Mouse (Mus musculus): Measurements from ENCODE around the gene Arid4b. TPM values are rescaled to one million over a fixed set of nuclear protein-coding genes. Genes with fewer than 3 reads are reported as not detected.

Arid4b gene
- polyA plus RNA-seq, 1 experiment from 2014 or later = 50.0 TPM

- Histone ChIP-seq H3K36me3 (ENCODE audit: control insufficient read depth, insufficient read depth, low read length) (peaks cover 20% of the 10 kb centered on the region), H3K4me2 (ENCODE audit: low read depth, low read length) (peak overlapping the region; percentile 71), H3K27me3 (replicated peaks; ENCODE audit: control insufficient read depth, insufficient read depth, low read length) (no peaks in the 10 kb centered on the region), H3K4me3 (ENCODE audit: low read depth, low read length) (peak overlapping the region; percentile 98), H3K4me1 (ENCODE audit: control insufficient read depth, insufficient read depth, low read length) (peaks cover 14% of the 10 kb centered on the region; the same call in 1 of the 2 replicates), H3K9ac (ENCODE audit: low read depth, low read length) (peak overlapping the region; percentile 98), H3K9me3 (ENCODE audit: control insufficient read depth, low read length) (no peaks in the 10 kb centered on the region), H3K27ac (replicated peaks; ENCODE audit: low read depth, low read length) (peak overlapping the region; percentile 97; the same call in 1 of the 2 replicates)
- no peak for DNase-seq (ENCODE audit: low spot score)
- no peak for ATAC-seq (ENCODE audit: low read depth)
- 9% methylated on average over 9 of the region's 9 CpGs for WGBS
Observed at GRCm38 (mm10) chr13:14065028-14065380, 2.0 kb downstream of the Arid4b start.

- Histone ChIP-seq H3K9ac (ENCODE audit: low read depth, low read length) (no peak overlapping the region), H3K4me2 (ENCODE audit: low read depth, low read length) (no peak overlapping the region), H3K27ac (replicated peaks; ENCODE audit: low read depth, low read length) (no peak overlapping the region), H3K4me3 (ENCODE audit: low read depth, low read length) (no peak overlapping the region), H3K27me3 (replicated peaks; ENCODE audit: control insufficient read depth, insufficient read depth, low read length) (no peaks in the 10 kb centered on the region), H3K4me1 (ENCODE audit: control insufficient read depth, insufficient read depth, low read length) (peaks cover 14% of the 10 kb centered on the region; the same call in 1 of the 2 replicates), H3K9me3 (ENCODE audit: control insufficient read depth, low read length) (no peaks in the 10 kb centered on the region), H3K36me3 (ENCODE audit: control insufficient read depth, insufficient read depth, low read length) (peaks cover 20% of the 10 kb centered on the region)
- ATAC-seq (ENCODE audit: low read depth) (no peak), DNase-seq (ENCODE audit: low spot score) (no peak)
- WGBS = 76% methylated on average over 1 of the region's 1 CpGs
Observed at GRCm38 (mm10) chr13:14065701-14066100, 2.7 kb downstream of the Arid4b start.

- no peak overlapping the region for H3K4me3 ChIP-seq (ENCODE audit: low read depth, low read length)
- no peak overlapping the region for H3K4me2 ChIP-seq (ENCODE audit: low read depth, low read length)
- 0 out of 2 replicates have a peak, but pooled peaks cover 9% of the 10 kb centered on the region for H3K4me1 ChIP-seq (ENCODE audit: control insufficient read depth, insufficient read depth, low read length)
- H3K27me3 ChIP-seq (replicated peaks; ENCODE audit: control insufficient read depth, insufficient read depth, low read length) = no peaks in the 10 kb centered on the region
- ATAC-seq (ENCODE audit: low read depth) = no peak
- peaks cover 20% of the 10 kb centered on the region for H3K36me3 ChIP-seq (ENCODE audit: control insufficient read depth, insufficient read depth, low read length)
- H3K9ac ChIP-seq (ENCODE audit: low read depth, low read length) = no peak overlapping the region
- no peak overlapping the region for H3K27ac ChIP-seq (replicated peaks; ENCODE audit: low read depth, low read length)
- no peak for DNase-seq (ENCODE audit: low spot score)
- H3K9me3 ChIP-seq (ENCODE audit: control insufficient read depth, low read length) = no peaks in the 10 kb centered on the region
Observed at GRCm38 (mm10) chr13:14068035-14068434, 5.0 kb downstream of the Arid4b start.

GRCm38 (mm10) chr13:14069291-14069690 is 6.3 kb downstream of the Arid4b start:
- ATAC-seq (ENCODE audit: low read depth) (no peak), DNase-seq (ENCODE audit: low spot score) (no peak)
- Histone ChIP-seq H3K9ac (ENCODE audit: low read depth, low read length) (no peak overlapping the region), H3K27ac (replicated peaks; ENCODE audit: low read depth, low read length) (no peak overlapping the region), H3K4me2 (ENCODE audit: low read depth, low read length) (no peak overlapping the region), H3K36me3 (ENCODE audit: control insufficient read depth, insufficient read depth, low read length) (peaks cover 20% of the 10 kb centered on the region), H3K4me3 (ENCODE audit: low read depth, low read length) (no peak overlapping the region), H3K27me3 (replicated peaks; ENCODE audit: control insufficient read depth, insufficient read depth, low read length) (no peaks in the 10 kb centered on the region), H3K4me1 (ENCODE audit: control insufficient read depth, insufficient read depth, low read length) (0 out of 2 replicates have a peak, but pooled peaks cover 9% of the 10 kb centered on the region), H3K9me3 (ENCODE audit: control insufficient read depth, low read length) (no peaks in the 10 kb centered on the region)
- 91% methylated on average over 1 of the region's 1 CpGs for WGBS

- ATAC-seq (ENCODE audit: low read depth) = no peak
- Histone ChIP-seq H3K27ac (replicated peaks; ENCODE audit: low read depth, low read length) (no peak overlapping the region), H3K4me2 (ENCODE audit: low read depth, low read length) (no peak overlapping the region), H3K4me1 (ENCODE audit: control insufficient read depth, insufficient read depth, low read length) (no peaks in the 10 kb centered on the region), H3K4me3 (ENCODE audit: low read depth, low read length) (no peak overlapping the region), H3K9me3 (ENCODE audit: control insufficient read depth, low read length) (no peaks in the 10 kb centered on the region), H3K27me3 (replicated peaks; ENCODE audit: control insufficient read depth, insufficient read depth, low read length) (no peaks in the 10 kb centered on the region), H3K36me3 (ENCODE audit: control insufficient read depth, insufficient read depth, low read length) (no peaks in the 10 kb centered on the region; the same call in none of the 2 replicates), H3K9ac (ENCODE audit: low read depth, low read length) (no peak overlapping the region)
- WGBS = 99% methylated on average over 1 of the region's 1 CpGs
- no peak for DNase-seq (ENCODE audit: low spot score)
Observed at GRCm38 (mm10) chr13:14074371-14074770, 11.3 kb downstream of the Arid4b start.

- WGBS = 90% methylated on average over 1 of the region's 1 CpGs
- Histone ChIP-seq H3K36me3 (ENCODE audit: control insufficient read depth, insufficient read depth, low read length) (no peaks in the 10 kb centered on the region; the same call in 1 of the 2 replicates), H3K27ac (replicated peaks; ENCODE audit: low read depth, low read length) (no peak overlapping the region), H3K4me1 (ENCODE audit: control insufficient read depth, insufficient read depth, low read length) (no peaks in the 10 kb centered on the region), H3K4me3 (ENCODE audit: low read depth, low read length) (no peak overlapping the region), H3K9ac (ENCODE audit: low read depth, low read length) (no peak overlapping the region), H3K4me2 (ENCODE audit: low read depth, low read length) (no peak overlapping the region), H3K9me3 (ENCODE audit: control insufficient read depth, low read length) (no peaks in the 10 kb centered on the region), H3K27me3 (replicated peaks; ENCODE audit: control insufficient read depth, insufficient read depth, low read length) (no peaks in the 10 kb centered on the region)
- ATAC-seq (ENCODE audit: low read depth) (no peak), DNase-seq (ENCODE audit: low spot score) (no peak)
Observed at GRCm38 (mm10) chr13:14075326-14075725, 12.3 kb downstream of the Arid4b start.

- no peak for ATAC-seq (ENCODE audit: low read depth)
Observed at GRCm38 (mm10) chr13:14088669-14089068, 25.6 kb downstream of the Arid4b start.

GRCm38 (mm10) chr13:14103026-14103425 is 40.0 kb downstream of the Arid4b start:
- Histone ChIP-seq H3K4me2 (ENCODE audit: low read depth, low read length) (no peak overlapping the region), H3K4me1 (ENCODE audit: control insufficient read depth, insufficient read depth, low read length) (no peaks in the 10 kb centered on the region), H3K27me3 (replicated peaks; ENCODE audit: control insufficient read depth, insufficient read depth, low read length) (no peaks in the 10 kb centered on the region), H3K27ac (replicated peaks; ENCODE audit: low read depth, low read length) (no peak overlapping the region), H3K9ac (ENCODE audit: low read depth, low read length) (no peak overlapping the region), H3K4me3 (ENCODE audit: low read depth, low read length) (no peak overlapping the region), H3K36me3 (ENCODE audit: control insufficient read depth, insufficient read depth, low read length) (no peaks in the 10 kb centered on the region), H3K9me3 (ENCODE audit: control insufficient read depth, low read length) (no peaks in the 10 kb centered on the region)
- ATAC-seq (ENCODE audit: low read depth) (no peak), DNase-seq (ENCODE audit: low spot score) (no peak)
- WGBS = 36% methylated on average over 1 of the region's 1 CpGs

More at GRCm38 (mm10) chr13:14088669-14089068, 25.6 kb downstream of the Arid4b start:
- no peak for DNase-seq (ENCODE audit: low spot score)
- 100% methylated on average over 1 of the region's 1 CpGs for WGBS
- Histone ChIP-seq H3K27me3 (replicated peaks; ENCODE audit: control insufficient read depth, insufficient read depth, low read length) (no peaks in the 10 kb centered on the region), H3K27ac (replicated peaks; ENCODE audit: low read depth, low read length) (no peak overlapping the region), H3K4me3 (ENCODE audit: low read depth, low read length) (no peak overlapping the region), H3K9ac (ENCODE audit: low read depth, low read length) (no peak overlapping the region), H3K36me3 (ENCODE audit: control insufficient read depth, insufficient read depth, low read length) (no peaks in the 10 kb centered on the region), H3K9me3 (ENCODE audit: control insufficient read depth, low read length) (0 out of 2 replicates have a peak, but pooled peaks cover 3% of the 10 kb centered on the region), H3K4me1 (ENCODE audit: control insufficient read depth, insufficient read depth, low read length) (no peaks in the 10 kb centered on the region), H3K4me2 (ENCODE audit: low read depth, low read length) (no peak overlapping the region)

- no peak overlapping the region for H3K4me2 ChIP-seq (ENCODE audit: low read depth, low read length)
- 85% methylated on average over 2 of the region's 2 CpGs for WGBS
- H3K4me1 ChIP-seq (ENCODE audit: control insufficient read depth, insufficient read depth, low read length) = no peaks in the 10 kb centered on the region; the same call in 1 of the 2 replicates
- no peak overlapping the region for H3K27ac ChIP-seq (replicated peaks; ENCODE audit: low read depth, low read length)
- H3K36me3 ChIP-seq (ENCODE audit: control insufficient read depth, insufficient read depth, low read length) = no peaks in the 10 kb centered on the region
- DNase-seq (ENCODE audit: low spot score) = no peak
- H3K9ac ChIP-seq (ENCODE audit: low read depth, low read length) = no peak overlapping the region
- no peaks in the 10 kb centered on the region for H3K27me3 ChIP-seq (replicated peaks; ENCODE audit: control insufficient read depth, insufficient read depth, low read length)
- ATAC-seq (ENCODE audit: low read depth) = no peak
- no peaks in the 10 kb centered on the region for H3K9me3 ChIP-seq (ENCODE audit: control insufficient read depth, low read length)
- no peak overlapping the region for H3K4me3 ChIP-seq (ENCODE audit: low read depth, low read length)
Observed at GRCm38 (mm10) chr13:14110154-14110873, 47.3 kb downstream of the Arid4b start.

Measured in embryonic facial prominence, embryonic 14.5 days (tissue).